Mouse (Mus musculus): Measurements from ENCODE around the gene Mrps12.

Mrps12 gene

GRCm38 (mm10) chr7:28761907-28762306 lies 20.3 kb upstream of the Mrps12 start:
- no peak for DNase-seq (ENCODE audit: low read depth, low spot score)

DNA sequence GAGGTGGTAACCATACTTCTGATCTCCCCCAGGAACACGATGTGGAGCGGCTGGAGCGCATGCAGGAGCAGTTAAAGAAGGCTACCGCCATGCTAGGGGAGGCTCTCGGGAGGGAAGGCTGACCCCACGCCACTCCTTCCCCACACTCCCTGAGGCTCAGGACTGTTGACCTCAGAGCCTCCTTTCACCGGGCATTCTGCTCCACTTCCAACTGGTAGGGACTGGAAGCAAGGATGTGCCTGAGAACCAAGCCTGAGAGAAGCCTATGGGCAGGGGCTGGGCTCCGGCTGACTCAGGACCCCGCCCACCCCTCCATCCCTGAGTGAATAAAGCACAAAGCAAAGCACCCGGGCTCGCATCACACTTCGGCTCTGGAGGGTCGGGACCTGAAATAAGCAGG lies 17.0 kb upstream of the Mrps12 start:
- DNase-seq (ENCODE audit: low read depth, low spot score), result no peak

DNA sequence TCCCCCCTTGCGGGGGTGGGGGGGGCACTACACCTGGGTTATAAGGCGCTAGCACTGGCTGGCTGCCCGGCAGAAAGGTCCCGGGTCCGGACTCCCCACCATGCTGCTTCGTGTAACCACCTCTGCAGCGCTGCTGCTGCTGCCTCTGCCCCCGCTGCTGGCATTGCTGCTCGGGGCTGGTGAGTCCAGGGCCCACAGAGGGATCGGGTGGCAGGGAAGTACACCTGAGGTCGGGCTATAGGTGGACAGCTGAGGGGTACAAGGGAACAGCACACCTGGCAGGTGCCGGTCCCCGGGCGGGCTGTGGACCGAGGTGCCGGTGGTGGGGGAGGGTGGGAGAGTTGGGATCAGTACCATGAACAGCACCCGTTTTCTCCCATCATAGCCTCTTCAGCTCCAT lies 14.5 kb upstream of the Mrps12 start, which contains the start of gene Ccer2:
Gene Ccer2 (plus strand): TSS at position 96 of the 400 bp plus-strand sequence.
- no peak for DNase-seq (ENCODE audit: low read depth, low spot score)

GRCm38 (mm10) chr7:28749935-28750334 lies 8.3 kb upstream of the Mrps12 start:
- DNase-seq (ENCODE audit: low read depth, low spot score), result no peak

DNA sequence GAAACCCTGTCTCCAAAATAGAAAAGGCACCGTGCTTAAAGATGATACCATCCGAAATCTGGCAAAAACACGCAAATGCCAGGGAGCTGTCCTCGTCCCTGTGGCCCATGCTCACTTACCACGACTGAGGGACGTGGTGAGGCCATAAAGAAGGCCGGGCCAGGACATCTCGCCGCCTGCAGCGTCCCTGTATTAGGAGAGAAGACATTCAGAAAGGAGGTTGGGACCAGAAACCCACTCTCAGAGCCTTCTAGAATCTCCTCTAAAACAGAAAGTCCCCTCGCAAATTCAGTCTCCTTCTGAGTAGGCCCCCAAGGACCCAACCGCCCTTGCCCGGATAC lies 282 bp downstream of the Mrps12 start:
- peak; percentile 9 for DNase-seq (ENCODE audit: low read depth, low spot score)

GRCm38 (mm10) chr7:28740949-28741348 lies 671 bp downstream of the Mrps12 start:
- no peak for DNase-seq (ENCODE audit: low read depth, low spot score)

GRCm38 (mm10) chr7:28739829-28740228 lies 1.8 kb downstream of the Mrps12 start:
- DNase-seq (ENCODE audit: low read depth, low spot score), result no peak

DNA sequence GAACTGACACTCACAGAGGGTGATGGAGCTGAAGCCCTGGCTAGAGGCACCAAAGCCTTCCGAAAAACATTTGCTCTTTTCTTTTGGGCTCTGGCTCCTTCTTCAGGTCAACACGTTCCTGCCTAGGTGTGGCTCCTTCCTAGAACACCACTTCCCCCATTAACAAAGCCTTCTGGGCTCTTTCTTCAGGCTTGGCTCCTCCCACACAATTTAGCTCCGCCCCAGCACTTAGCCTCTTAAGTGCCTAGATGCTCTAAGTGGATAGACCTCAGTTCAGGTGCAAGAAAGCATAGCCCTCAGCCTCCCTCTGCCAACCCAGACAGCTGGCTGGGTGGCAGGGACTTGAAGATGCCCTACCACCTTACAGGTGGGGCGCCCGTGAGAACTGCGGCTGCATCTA lies 5.9 kb downstream of the Mrps12 start:
- no peak for DNase-seq (ENCODE audit: low read depth, low spot score)

- no peak for DNase-seq (ENCODE audit: low read depth, low spot score)
Measured at GRCm38 (mm10) chr7:28733211-28733610, 8.4 kb downstream of the Mrps12 start.

GRCm38 (mm10) chr7:28732341-28733142 lies 9.1 kb downstream of the Mrps12 start:
- peak; percentile 79 for DNase-seq (ENCODE audit: low read depth, low spot score)

GRCm38 (mm10) chr7:28727649-28728340 lies 13.8 kb downstream of the Mrps12 start:
- peak; percentile 79 for DNase-seq (ENCODE audit: low read depth, low spot score)

DNA sequence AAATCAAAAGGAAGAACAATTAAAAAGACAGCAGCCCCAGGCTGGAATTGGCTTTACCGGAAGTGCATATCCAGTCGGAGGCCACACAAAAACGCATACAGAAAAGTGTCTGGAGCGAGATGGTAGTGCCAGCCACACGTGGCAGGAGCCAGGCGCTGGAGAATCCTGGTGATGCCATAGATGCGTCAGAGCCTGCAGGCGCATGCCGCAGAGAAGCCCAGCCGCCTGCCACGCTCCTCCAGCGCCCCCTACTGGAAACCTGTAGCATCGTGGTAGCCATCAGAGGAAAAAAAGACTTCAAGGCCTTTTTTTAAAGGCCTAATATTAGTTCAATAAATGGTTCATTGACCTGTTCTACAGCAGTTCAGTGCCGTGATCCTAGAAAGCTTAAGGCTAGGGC lies 15.0 kb downstream of the Mrps12 start:
- DNase-seq (ENCODE audit: low read depth, low spot score), result peak; percentile 95

GRCm38 (mm10) chr7:28724613-28725012 lies 17.0 kb downstream of the Mrps12 start:
- no peak for DNase-seq (ENCODE audit: low read depth, low spot score)

- DNase-seq (ENCODE audit: low read depth, low spot score), result no peak
Measured at GRCm38 (mm10) chr7:28722079-28722478, 19.5 kb downstream of the Mrps12 start.

DNA sequence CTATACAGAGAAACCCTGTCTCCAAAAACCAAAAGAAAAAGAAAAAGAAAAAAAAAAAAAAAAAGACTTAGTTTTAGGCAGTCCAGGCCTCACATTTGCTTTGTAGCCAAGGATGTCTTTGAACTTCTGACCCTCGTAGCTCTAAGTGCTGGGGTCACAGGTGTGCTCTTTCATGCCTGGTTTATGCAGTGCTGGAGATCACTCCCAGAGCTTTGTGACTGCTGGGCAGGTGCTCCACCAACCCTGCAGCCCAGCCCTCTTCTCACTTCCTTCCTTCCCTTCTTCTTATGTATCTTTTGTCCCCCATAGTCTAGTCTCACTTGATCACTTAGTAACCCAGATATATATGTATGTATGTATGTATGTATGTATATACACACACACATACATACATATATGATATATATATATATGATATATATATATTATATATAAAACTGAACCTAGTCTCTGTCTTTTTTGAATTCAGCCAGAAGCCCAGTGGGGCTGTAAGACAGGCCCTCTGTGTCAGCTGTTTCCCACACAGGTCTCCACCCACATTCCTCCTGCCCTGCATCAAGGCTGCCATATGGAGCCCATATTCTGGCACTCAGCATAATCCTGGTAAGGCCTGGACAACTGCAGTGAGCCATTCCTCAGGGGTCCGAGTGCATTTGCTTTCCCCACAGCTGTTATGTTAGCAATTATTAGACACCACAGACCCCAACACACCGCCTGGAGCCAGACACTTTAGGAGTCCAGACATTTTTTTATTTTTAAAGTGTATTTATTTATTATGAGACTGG lies 20.7 kb downstream of the Mrps12 start:
- DNase-seq (ENCODE audit: low read depth, low spot score), result peak; percentile 31

DNA sequence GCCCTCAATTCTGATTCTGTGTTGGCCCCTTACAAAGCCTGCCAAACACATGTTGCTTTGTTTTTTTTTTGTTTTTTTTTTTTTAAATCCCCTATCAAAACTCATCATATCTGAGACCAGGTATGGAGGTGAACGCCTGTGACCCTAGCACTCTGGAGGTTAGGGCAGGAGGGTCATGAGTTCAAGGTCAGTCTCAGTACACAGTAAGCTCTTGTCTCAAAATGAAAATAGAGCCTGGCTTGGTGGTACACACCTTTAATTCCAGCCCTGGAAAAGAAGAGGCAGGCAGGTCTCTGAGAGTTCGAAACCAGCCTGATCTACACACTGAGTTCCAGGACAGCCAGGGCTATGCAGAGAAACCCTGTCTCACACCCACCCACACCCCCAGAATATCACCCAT lies 22.0 kb downstream of the Mrps12 start:
- no peak for DNase-seq (ENCODE audit: low read depth, low spot score)

DNA sequence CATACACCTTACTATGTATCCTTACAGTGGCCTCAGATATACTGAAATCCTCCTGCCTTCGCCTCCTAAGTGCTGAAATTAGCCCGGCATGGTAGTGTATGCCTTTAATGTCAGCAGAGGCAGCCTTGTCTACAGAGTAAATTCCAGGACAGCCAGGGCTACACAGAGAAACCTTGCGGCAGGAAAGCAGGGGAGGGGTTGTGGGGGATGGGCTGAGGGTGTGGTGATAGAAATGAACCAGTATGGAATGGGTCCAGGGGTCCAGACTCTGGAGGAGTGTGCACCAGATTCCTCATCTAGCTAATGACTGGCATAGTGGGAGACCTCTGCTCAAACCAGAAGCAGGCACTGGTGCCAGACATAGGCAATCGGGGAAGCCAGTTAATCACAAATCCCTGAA lies 22.5 kb downstream of the Mrps12 start:
- no peak for DNase-seq (ENCODE audit: low read depth, low spot score)

GRCm38 (mm10) chr7:28717726-28718125 lies 23.9 kb downstream of the Mrps12 start:
- DNase-seq (ENCODE audit: low read depth, low spot score), result no peak

GRCm38 (mm10) chr7:28716590-28717281 lies 24.9 kb downstream of the Mrps12 start, which contains the start of gene Fbxo17:
TSS of gene Fbxo17 (plus strand) at chr7:28716804.
- peak; percentile 62 for DNase-seq (ENCODE audit: low read depth, low spot score)

GRCm38 (mm10) chr7:28715598-28715997 lies 26.0 kb downstream of the Mrps12 start:
- no peak for DNase-seq (ENCODE audit: low read depth, low spot score)

- peak; percentile 71 for DNase-seq (ENCODE audit: low read depth, low spot score)
Measured at GRCm38 (mm10) chr7:28714667-28715066, 27.0 kb downstream of the Mrps12 start.

DNA sequence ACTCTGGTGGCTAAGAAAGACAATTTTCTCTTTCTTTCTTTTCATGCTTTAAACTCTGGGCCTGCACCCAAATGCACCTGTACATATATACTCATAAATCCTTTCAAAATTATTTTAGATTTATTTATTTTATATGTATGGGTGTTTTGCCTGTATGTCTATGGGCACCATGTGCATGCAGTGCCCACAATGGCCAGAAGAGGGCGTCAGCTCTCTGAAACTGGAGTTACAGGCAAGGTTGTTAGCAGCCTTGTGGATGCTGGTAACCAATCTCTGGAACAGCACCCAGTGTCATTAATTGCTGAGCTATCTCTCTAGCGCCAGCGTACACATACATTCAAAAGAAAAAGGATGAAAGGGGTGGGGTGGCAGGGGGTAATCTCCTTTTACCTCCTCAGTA lies 30.7 kb downstream of the Mrps12 start:
- DNase-seq (ENCODE audit: low read depth, low spot score), result no peak
